Comparison of ENCODE assay signal across 25 mouse cellular contexts in genomic region chr13:71327802-71328753, GRCm38 (mm10).
DNase-seq lines count a peak whose midpoint lies in the region; ATAC-seq and TF ChIP-seq lines count a peak whose summit lies in the region.
"Had no signal": no experiment of that assay in that cellular context is flagged by ENCODE, and none has a peak within 500 bp of the region (broad histone marks: within the 10 kb centered on the region; RNA-seq: fewer than 3 reads in every experiment).

No protein-coding gene starts in this region.

- in situ Hi-C loops in CH12.LX (cut with MboI; ENCODE audit: low pct_ligation_motif_present, low pct_unique_long_range_greater_than_20kb, low sequenced_read_pairs), result no loop called here

- no peak overlapping the region for H3K4me2 ChIP-seq in heart, embryonic 13.5 days
- H3K4me2 ChIP-seq in lung, embryonic 14.5 days, result no peak overlapping the region
- no peak overlapping the region for H3K4me2 ChIP-seq in CH12.LX (ENCODE audit: insufficient read depth, low read depth, poor library complexity, severe bottlenecking)
- H3K4me2 ChIP-seq: embryonic facial prominence, embryonic 15.5 days; forebrain, embryonic 13.5 days; hindbrain, embryonic 13.5 days; limb, embryonic 13.5 days; liver, embryonic 11.5 days; midbrain, embryonic 13.5 days had no signal

- ATAC-seq in heart, embryonic 13.5 days (ENCODE audit: extremely low read depth, insufficient number of reproducible peaks, low FRiP score, low TSS enrichment), result no peak; the same call in 1 of the 2 replicates
- no peak for ATAC-seq in lung, embryonic 14.5 days (ENCODE audit: insufficient read depth)
- ATAC-seq: CD4-positive, CD25-positive, alpha-beta regulatory T cell, adult 4 months; forebrain, embryonic 13.5 days; intestine, embryonic 16.5 days; midbrain, embryonic 13.5 days had no signal

- no peak for TF ChIP-seq CTCF in heart, adult 2 months (IDR thresholded peaks at IDR 0.05)
- TF ChIP-seq CTCF in lung, embryonic 14.5 days (IDR thresholded peaks at IDR 0.05; ENCODE audit: low read depth), result no peak
- TF ChIP-seq CTCF in CH12.LX (conservative IDR thresholded peaks at IDR 0.05 in 1 of 2, IDR thresholded peaks at IDR 0.05 in 1 of 2; ENCODE audit: low read depth in 2 of 2, low read length in 2 of 2), result no peak; a peak in 1 of 4 replicates

- TF ChIP-seq EP300 in heart, adult 2 months (IDR thresholded peaks at IDR 0.05; ENCODE audit: insufficient read depth, low read depth, low read length), result no peak
- TF ChIP-seq EP300 in CH12.LX (IDR thresholded peaks at IDR 0.05; ENCODE audit: low read length), result peak; percentile 92

- H3K4me3 ChIP-seq in heart, embryonic 13.5 days, result no peak overlapping the region
- no peak overlapping the region for H3K4me3 ChIP-seq in heart, adult 2 months
- no peak overlapping the region for H3K4me3 ChIP-seq in lung, embryonic 14.5 days (ENCODE audit: low read depth, low read length)
- H3K4me3 ChIP-seq in CH12.LX (replicated peaks in 1 of 3; ENCODE audit: low read depth in 2 of 3, low read length in 2 of 3, poor library complexity in 1 of 3), result no peak overlapping the region
- H3K4me3 ChIP-seq: embryonic facial prominence, embryonic 10.5 days; embryonic facial prominence, embryonic 15.5 days; forebrain, embryonic 13.5 days; hindbrain, embryonic 13.5 days; limb, embryonic 13.5 days; midbrain, embryonic 13.5 days had no signal

- no peaks in the 10 kb centered on the region for H3K27me3 ChIP-seq in heart, embryonic 13.5 days (replicated peaks)
- no peaks in the 10 kb centered on the region for H3K27me3 ChIP-seq in heart, adult 2 months (ENCODE audit: control insufficient read depth, insufficient read depth, low read length)
- H3K27me3 ChIP-seq in lung, embryonic 14.5 days (ENCODE audit: insufficient read depth, low read length), result no peaks in the 10 kb centered on the region
- no peaks in the 10 kb centered on the region for H3K27me3 ChIP-seq in CH12.LX (replicated peaks)
- H3K27me3 ChIP-seq: embryonic facial prominence, embryonic 15.5 days; hindbrain, embryonic 13.5 days; limb, embryonic 13.5 days had no signal

- TF ChIP-seq RAD21 in CH12.LX (IDR thresholded peaks at IDR 0.05; ENCODE audit: low read depth, low read length), result no peak; the same call in none of the 2 replicates

- H3K36me3 ChIP-seq in heart, embryonic 13.5 days, result no peaks in the 10 kb centered on the region
- H3K36me3 ChIP-seq in heart, adult 2 months (ENCODE audit: control insufficient read depth, insufficient read depth, low read length), result no peaks in the 10 kb centered on the region
- H3K36me3 ChIP-seq in lung, embryonic 14.5 days (ENCODE audit: insufficient read depth), result no peaks in the 10 kb centered on the region
- no peaks in the 10 kb centered on the region for H3K36me3 ChIP-seq in CH12.LX (replicated peaks in 1 of 2; ENCODE audit: control insufficient read depth in 1 of 2, insufficient read depth in 1 of 2, low read length in 1 of 2)
- H3K36me3 ChIP-seq: embryonic facial prominence, embryonic 10.5 days; embryonic facial prominence, embryonic 15.5 days; hindbrain, embryonic 13.5 days; limb, embryonic 13.5 days; midbrain, embryonic 13.5 days had no signal

- dilution Hi-C loops in CH12.LX (cut with MboI; ENCODE audit: extremely low pct_ligation_motif_present, extremely low pct_unique_long_range_greater_than_20kb, low sequenced_read_pairs), result no loop called here

- no peak overlapping the region for H3K9ac ChIP-seq in heart, embryonic 13.5 days
- H3K9ac ChIP-seq in heart, adult 2 months (ENCODE audit: low read depth, low read length), result no peak overlapping the region
- H3K9ac ChIP-seq in lung, embryonic 14.5 days, result no peak overlapping the region
- H3K9ac ChIP-seq in CH12.LX (ENCODE audit: insufficient read depth, low read depth), result no peak overlapping the region
- H3K9ac ChIP-seq: embryonic facial prominence, embryonic 15.5 days; forebrain, embryonic 13.5 days; hindbrain, embryonic 13.5 days; limb, embryonic 13.5 days; midbrain, embryonic 13.5 days had no signal

- H3K4me1 ChIP-seq in heart, embryonic 13.5 days, result peaks cover 19% of the 10 kb centered on the region
- H3K4me1 ChIP-seq in heart, adult 2 months (ENCODE audit: control insufficient read depth, insufficient read depth, low read length), result no peaks in the 10 kb centered on the region
- no peaks in the 10 kb centered on the region for H3K4me1 ChIP-seq in lung, embryonic 14.5 days (ENCODE audit: insufficient read depth)
- H3K4me1 ChIP-seq in CH12.LX (ENCODE audit: control insufficient read depth in 1 of 2, insufficient read depth in 2 of 2), result peaks cover 2 to 30% of the 10 kb centered on the region in 2 experiments; a peak in 3 of 4 replicates
- H3K4me1 ChIP-seq: embryonic facial prominence, embryonic 10.5 days; embryonic facial prominence, embryonic 15.5 days; hindbrain, embryonic 13.5 days had no signal

- peak overlapping the region; percentile 36; the same call in 1 of the 2 replicates for H3K27ac ChIP-seq in heart, embryonic 13.5 days (replicated peaks)
- no peak overlapping the region for H3K27ac ChIP-seq in heart, adult 2 months
- H3K27ac ChIP-seq in lung, embryonic 14.5 days (ENCODE audit: low read depth), result no peak overlapping the region
- H3K27ac ChIP-seq in CH12.LX (ENCODE audit: insufficient read depth, low read depth), result peak overlapping the region; percentile 98
- H3K27ac ChIP-seq: embryonic facial prominence, embryonic 10.5 days; embryonic facial prominence, embryonic 15.5 days; forebrain, embryonic 13.5 days; hindbrain, embryonic 13.5 days; kidney, postnatal 0 days; limb, embryonic 13.5 days; macrophage; midbrain, embryonic 13.5 days had no signal

- 39% methylated on average over 4 of the region's 4 CpGs for WGBS in heart, embryonic 13.5 days
- WGBS in heart, adult 2 months, result 40% methylated on average over 4 of the region's 4 CpGs
- WGBS in lung, embryonic 14.5 days, result 62% methylated on average over 4 of the region's 4 CpGs

- no peak for TF ChIP-seq POLR2A in heart, adult 2 months (IDR thresholded peaks at IDR 0.05; ENCODE audit: insufficient read depth, low read depth, low read length)
- TF ChIP-seq POLR2A in CH12.LX (IDR thresholded peaks at IDR 0.05; ENCODE audit: low read depth, low read length), result peak; percentile 74

- DNase-seq in heart, adult 2 months, result no peak
- DNase-seq in lung, embryonic 14.5 days, result peak; percentile 6
- no peak for DNase-seq in lung, postnatal 25 days (ENCODE audit: low spot score)
- peak; percentile 95 for DNase-seq in CH12.LX (ENCODE audit: extremely low read depth)
- DNase-seq in brain, adult 2 months (ENCODE audit: low read depth, low spot score), result peak; percentile 7
- no peak for DNase-seq in yolk sac, embryonic 10.5 days (ENCODE audit: low spot score)
- DNase-seq: adrenal gland, adult 8-10 months; cerebellum, adult 8-10 months; cerebellum, postnatal 25 days; gastrocnemius, postnatal 25 days; kidney, adult 8-10 months; kidney, postnatal 4 days; thymus, postnatal 25 days had no signal

- H3K9me3 ChIP-seq in heart, embryonic 13.5 days, result no peaks in the 10 kb centered on the region
- no peaks in the 10 kb centered on the region for H3K9me3 ChIP-seq in lung, embryonic 14.5 days (ENCODE audit: low read depth, low read length)
- peaks cover 25% of the 10 kb centered on the region for H3K9me3 ChIP-seq in CH12.LX (replicated peaks; ENCODE audit: low read length)
- H3K9me3 ChIP-seq: embryonic facial prominence, embryonic 10.5 days; embryonic facial prominence, embryonic 15.5 days; forebrain, embryonic 13.5 days; hindbrain, embryonic 13.5 days; limb, embryonic 13.5 days; midbrain, embryonic 13.5 days had no signal

- no peaks in the 10 kb centered on the region for H3K79me2 ChIP-seq in heart, adult 2 months (replicated peaks; ENCODE audit: control insufficient read depth, insufficient read depth, low read length)
- no peaks in the 10 kb centered on the region for H3K79me2 ChIP-seq in CH12.LX (replicated peaks; ENCODE audit: control insufficient read depth, extremely low read depth, insufficient read depth, poor library complexity, severe bottlenecking)

- intact Hi-C loops in heart, adult 2 months (cut with DNase I), result no loop called here

TF ChIP-seq in CH12.LX, 34 proteins besides CTCF, POLR2A, EP300 and RAD21 (continues in another document):
- TF ChIP-seq ZMIZ1 (IDR thresholded peaks at IDR 0.05; ENCODE audit: low read depth, low read length), result peak; percentile 91
- peak; percentile 42; the same call in 1 of the 2 replicates for TF ChIP-seq JUN (IDR thresholded peaks at IDR 0.05; ENCODE audit: insufficient read depth, low read depth, low read length)
- peak; percentile 40; the same call in 1 of the 2 replicates for TF ChIP-seq IRF4 (IDR thresholded peaks at IDR 0.05; ENCODE audit: low read depth, low read length)
- no peak for TF ChIP-seq MAZ (IDR thresholded peaks at IDR 0.05; ENCODE audit: low read depth, low read length)
- peak; percentile 58; the same call in 1 of the 2 replicates for TF ChIP-seq MAX (IDR thresholded peaks at IDR 0.05; ENCODE audit: low read length)
- TF ChIP-seq SMC3 (IDR thresholded peaks at IDR 0.05; ENCODE audit: low read depth, low read length), result peak; percentile 21; the same call in 1 of the 2 replicates
- TF ChIP-seq MXI1 (IDR thresholded peaks at IDR 0.05; ENCODE audit: low read depth, low read length), result 0 out of 2 replicates have a peak, but pooled peaks have one; percentile 38
- peak; percentile 99 for TF ChIP-seq MEF2A (IDR thresholded peaks at IDR 0.05; ENCODE audit: borderline replicate concordance, low read depth, low read length)
- no peak for TF ChIP-seq UBTF (IDR thresholded peaks at IDR 0.05; ENCODE audit: low read depth, low read length)
- TF ChIP-seq SIN3A (IDR thresholded peaks at IDR 0.05; ENCODE audit: low read length), result peak; percentile 83; the same call in 1 of the 2 replicates
- TF ChIP-seq JUND (conservative IDR thresholded peaks at IDR 0.05; ENCODE audit: low read depth, low read length), result peak; percentile 69
- no peak for TF ChIP-seq RCOR1 (conservative IDR thresholded peaks at IDR 0.05; ENCODE audit: low read depth, low read length)
- TF ChIP-seq ETS1 (conservative IDR thresholded peaks at IDR 0.05; ENCODE audit: low read depth, low read length), result peak; percentile 92
- TF ChIP-seq HCFC1 (IDR thresholded peaks at IDR 0.05; ENCODE audit: low read depth, low read length), result no peak
- peak; percentile 6; the same call in 1 of the 2 replicates for TF ChIP-seq MYC (IDR thresholded peaks at IDR 0.05; ENCODE audit: low read depth, low read length)
- TF ChIP-seq ZC3H11A (IDR thresholded peaks at IDR 0.05; ENCODE audit: low read depth, low read length), result no peak
- TF ChIP-seq NELFE (IDR thresholded peaks at IDR 0.05; ENCODE audit: low read depth, low read length), result peak; percentile 79
- no peak for TF ChIP-seq GABPA (IDR thresholded peaks at IDR 0.05; ENCODE audit: insufficient replicate concordance, low read depth, low read length)
- no peak for TF ChIP-seq CHD1 (IDR thresholded peaks at IDR 0.05; ENCODE audit: low read depth, low read length)
- peak; percentile 51; the same call in 1 of the 2 replicates for TF ChIP-seq ZNF384 (IDR thresholded peaks at IDR 0.05; ENCODE audit: low read depth, low read length)
- peak; percentile 74; the same call in 1 of the 2 replicates for TF ChIP-seq MAFK (IDR thresholded peaks at IDR 0.05; ENCODE audit: insufficient replicate concordance, low read length)

Comparison
In these comparisons a context has a peak if more than half of its experiments do, and no peak if none do; other contexts are left out.
1. H3K27ac ChIP-seq: peak in heart, embryonic 13.5 days (single experiment) and CH12.LX (single experiment); none in heart, adult 2 months (single experiment) and lung, embryonic 14.5 days (single experiment).
2. DNase-seq: peak in lung, embryonic 14.5 days (single experiment), CH12.LX (single experiment) and brain, adult 2 months (single experiment); none in heart, adult 2 months (0 of 2), lung, postnatal 25 days (single experiment) and yolk sac, embryonic 10.5 days (single experiment).